Mouse (Mus musculus) large intestine, adult 2 months (tissue): ENCODE results near the gene Siglecg. TPM values are rescaled to one million over a fixed set of nuclear protein-coding genes. Genes with fewer than 3 reads are reported as not detected.

Experiments
- polyA plus RNA-seq: library from polyadenylated mRNA; depleted of rRNA; stranded (reverse); fragments of >200 nt; gene quantifications from 2 replicates; pipeline ENCODE4 v1.2.3, GENCODE M21; 2012; rRNA removed

Siglecg gene
- polyA plus RNA-seq, 1 experiment: 12.5 TPM

Other genes with a start within 250 kb of the Siglecg start
- 2.0 and 3.4 TPM in 2 replicates for gene Zfp715, start 94.9 kb upstream of the Siglecg start, polyA plus RNA-seq
- 2.0 and 5.1 TPM in 2 replicates for gene Siglecf, start 56.9 kb upstream of the Siglecg start, polyA plus RNA-seq
- gene Lim2, start 19.5 kb downstream of the Siglecg start, polyA plus RNA-seq: not detected in 2 replicates
- gene Nkg7, start 28.9 kb downstream of the Siglecg start, polyA plus RNA-seq: 23.8 and 26.9 TPM in 2 replicates
- not detected in 2 replicates for gene Cldnd2, start 32.6 kb downstream of the Siglecg start, polyA plus RNA-seq
- 95.4 and 114 TPM in 2 replicates for gene Etfb, start 35.9 kb downstream of the Siglecg start, polyA plus RNA-seq
- gene Gm45233, start 35.9 kb downstream of the Siglecg start, polyA plus RNA-seq: 0.33 TPM in 1 of 2 replicates, not detected in the other
- 2.0 and 2.2 TPM in 2 replicates for gene Vsig10l, start 54.9 kb downstream of the Siglecg start, polyA plus RNA-seq
- gene Iglon5, start 81.9 kb downstream of the Siglecg start, polyA plus RNA-seq: 1.2 and 1.8 TPM in 2 replicates
- gene 4931406B18Rik, start 97.7 kb downstream of the Siglecg start, polyA plus RNA-seq: not detected in 2 replicates
- gene Cd33, start 136.2 kb downstream of the Siglecg start, polyA plus RNA-seq: 2.2 and 5.0 TPM in 2 replicates
- gene Zfp658, start 154.1 kb downstream of the Siglecg start, polyA plus RNA-seq: 0.83 and 1.3 TPM in 2 replicates
- gene Zfp719, start 171.4 kb downstream of the Siglecg start, polyA plus RNA-seq: 0.98 and 1.7 TPM in 2 replicates
- gene Zfp819, start 199.0 kb downstream of the Siglecg start, polyA plus RNA-seq: 0.10 TPM in 1 of 2 replicates, not detected in the other
- gene Ceacam18, start 226.5 kb downstream of the Siglecg start, polyA plus RNA-seq: 19.4 and 35.3 TPM in 2 replicates